Mouse (Mus musculus) G1E-ER4 (cell line): ENCODE measurements around the gene 2010315B03Rik. TPM values are rescaled to one million over a fixed set of nuclear protein-coding genes. Genes with fewer than 3 reads are reported as not detected.

Experiments used
- GATA1 ChIP-seq: IDR thresholded peaks from one replicate; pipeline ENCODE4 v1.8.0; 2012; ENCODE audit warnings: low read length, inconsistent platforms
- polyA plus RNA-seq: library from polyadenylated mRNA; stranded (reverse); fragments of >175 nt; gene quantifications from 2 replicates; pipeline ENCODE4 v1.2.3, GENCODE M21; 2012

The 2010315B03Rik gene
- polyA plus RNA-seq, 1 experiment: 0.46 TPM

GRCm38 (mm10) chr9:124257200-124258066 is 55.1 kb downstream of the 2010315B03Rik start:
- TF ChIP-seq GATA1: no peak

GRCm38 (mm10) chr9:124251438-124251837 is 61.1 kb downstream of the 2010315B03Rik start:
- no peak for TF ChIP-seq GATA1

Other genes starting within 250 kb of the 2010315B03Rik start
- gene Ccr2, start 210.7 kb downstream of the 2010315B03Rik start, polyA plus RNA-seq: not detected in 2 replicates
- gene Ccr5, start 191.2 kb downstream of the 2010315B03Rik start, polyA plus RNA-seq: not detected in 2 replicates
- 213 and 258 TPM in 2 replicates for gene Ppp2r3d, start 164.2 kb upstream of the 2010315B03Rik start, polyA plus RNA-seq
- gene Gm21836, start 181.1 kb upstream of the 2010315B03Rik start, polyA plus RNA-seq: not detected in 2 replicates